Comparison of ENCODE assay signal across 17 mouse cellular contexts in genomic region chr11:88549529-88549900, GRCm38 (mm10).
DNase-seq lines count a peak whose midpoint lies in the region; ATAC-seq lines count a peak whose summit lies in the region.
"Had no signal": no experiment of that assay in that cellular context is flagged by ENCODE, and none has a peak within 500 bp of the region (broad histone marks: within the 10 kb centered on the region; RNA-seq: fewer than 3 reads in every experiment).

No protein-coding gene starts in this region.

- H3K9me3 ChIP-seq in heart, embryonic 14.5 days (ENCODE audit: control insufficient read depth, low read length): no peaks in the 10 kb centered on the region
- no peaks in the 10 kb centered on the region for H3K9me3 ChIP-seq in midbrain, embryonic 13.5 days
- H3K9me3 ChIP-seq in midbrain, embryonic 11.5 days (ENCODE audit: control insufficient read depth, low read length): no peaks in the 10 kb centered on the region
- H3K9me3 ChIP-seq in hindbrain, embryonic 13.5 days: no peaks in the 10 kb centered on the region
- H3K9me3 ChIP-seq: embryonic facial prominence, embryonic 13.5 days; limb, embryonic 12.5 days; liver, embryonic 13.5 days; lung, embryonic 15.5 days; neural tube, embryonic 15.5 days had no signal

- H3K4me3 ChIP-seq in heart, embryonic 14.5 days (ENCODE audit: control insufficient read depth in 1 of 2, insufficient read depth in 1 of 2, low read depth in 1 of 2, low read length in 2 of 2): no peak overlapping the region
- H3K4me3 ChIP-seq in midbrain, embryonic 13.5 days (replicated peaks): no peak overlapping the region
- no peak overlapping the region for H3K4me3 ChIP-seq in midbrain, embryonic 11.5 days (ENCODE audit: low read depth, low read length)
- H3K4me3 ChIP-seq in hindbrain, embryonic 13.5 days: no peak overlapping the region
- H3K4me3 ChIP-seq: embryonic facial prominence, embryonic 13.5 days; left cerebral cortex, adult 2 months; limb, embryonic 12.5 days; liver, embryonic 13.5 days; lung, embryonic 15.5 days; neural tube, embryonic 15.5 days had no signal

- intact Hi-C loops in left cerebral cortex, postnatal 10 days (cut with DNase I): no loop called here

- no peaks in the 10 kb centered on the region for H3K27me3 ChIP-seq in heart, embryonic 14.5 days (ENCODE audit: control insufficient read depth, insufficient read depth, low read length)
- H3K27me3 ChIP-seq in midbrain, embryonic 13.5 days: no peaks in the 10 kb centered on the region
- H3K27me3 ChIP-seq in midbrain, embryonic 11.5 days (ENCODE audit: control insufficient read depth, insufficient read depth, low read length): no peaks in the 10 kb centered on the region
- H3K27me3 ChIP-seq in hindbrain, embryonic 13.5 days: no peaks in the 10 kb centered on the region
- H3K27me3 ChIP-seq: embryonic facial prominence, embryonic 13.5 days; liver, embryonic 13.5 days; lung, embryonic 15.5 days; neural tube, embryonic 15.5 days had no signal

- DNase-seq in heart, adult 9 months (ENCODE audit: low spot score in 2 of 2): no peak
- no peak for DNase-seq in midbrain, embryonic 11.5 days (ENCODE audit: low spot score, missing footprints)
- DNase-seq in left cerebral cortex, postnatal 10 days (ENCODE audit: extremely low spot score in 1 of 2, low spot score in 2 of 2): no peak
- no peak for DNase-seq in adrenal gland, postnatal 25 days
- DNase-seq: cerebellum, adult 8-10 months; heart, postnatal 10 days; liver, embryonic 13.5 days; right cerebral cortex, postnatal 25 days had no signal

- 88% methylated on average over 13 of the region's 13 CpGs for WGBS in heart, embryonic 14.5 days
- WGBS in midbrain, embryonic 13.5 days: 71% methylated on average over 13 of the region's 13 CpGs
- 84% methylated on average over 13 of the region's 13 CpGs for WGBS in midbrain, embryonic 11.5 days
- WGBS in hindbrain, embryonic 13.5 days: 80% methylated on average over 13 of the region's 13 CpGs

- no peaks in the 10 kb centered on the region for H3K36me3 ChIP-seq in heart, embryonic 14.5 days (ENCODE audit: control insufficient read depth, insufficient read depth, low read length)
- no peaks in the 10 kb centered on the region for H3K36me3 ChIP-seq in midbrain, embryonic 13.5 days
- no peaks in the 10 kb centered on the region for H3K36me3 ChIP-seq in midbrain, embryonic 11.5 days (ENCODE audit: control insufficient read depth, insufficient read depth, low read length)
- H3K36me3 ChIP-seq in hindbrain, embryonic 13.5 days: no peaks in the 10 kb centered on the region
- H3K36me3 ChIP-seq: embryonic facial prominence, embryonic 13.5 days; limb, embryonic 12.5 days; liver, embryonic 13.5 days; lung, embryonic 15.5 days; neural tube, embryonic 15.5 days had no signal

- no peak overlapping the region for H3K27ac ChIP-seq in heart, embryonic 14.5 days (replicated peaks in 1 of 2; ENCODE audit: control insufficient read depth in 1 of 2, insufficient read depth in 1 of 2, low read depth in 2 of 2, low read length in 2 of 2)
- peak overlapping the region; percentile 21; the same call in 1 of the 2 replicates for H3K27ac ChIP-seq in midbrain, embryonic 13.5 days
- H3K27ac ChIP-seq in midbrain, embryonic 11.5 days (ENCODE audit: low read depth, low read length): no peak overlapping the region
- peak overlapping the region; percentile 76; the same call in 1 of the 2 replicates for H3K27ac ChIP-seq in hindbrain, embryonic 13.5 days
- H3K27ac ChIP-seq: left cerebral cortex, adult 2 months; limb, embryonic 12.5 days; liver, embryonic 13.5 days; lung, embryonic 15.5 days had no signal

- no peak overlapping the region for H3K4me2 ChIP-seq in heart, embryonic 14.5 days (ENCODE audit: low read length)
- H3K4me2 ChIP-seq in midbrain, embryonic 13.5 days (replicated peaks): no peak overlapping the region
- no peak overlapping the region for H3K4me2 ChIP-seq in midbrain, embryonic 11.5 days
- no peak overlapping the region for H3K4me2 ChIP-seq in hindbrain, embryonic 13.5 days
- H3K4me2 ChIP-seq: embryonic facial prominence, embryonic 13.5 days; limb, embryonic 12.5 days; liver, embryonic 13.5 days; lung, embryonic 15.5 days; neural tube, embryonic 15.5 days had no signal

- H3K9ac ChIP-seq in heart, embryonic 14.5 days (ENCODE audit: low read length): peak overlapping the region; percentile 50; the same call in 1 of the 2 replicates
- H3K9ac ChIP-seq in midbrain, embryonic 13.5 days (replicated peaks): no peak overlapping the region
- no peak overlapping the region for H3K9ac ChIP-seq in midbrain, embryonic 11.5 days (ENCODE audit: low read length)
- H3K9ac ChIP-seq in hindbrain, embryonic 13.5 days: no peak overlapping the region
- H3K9ac ChIP-seq: embryonic facial prominence, embryonic 13.5 days; limb, embryonic 12.5 days; liver, embryonic 13.5 days; lung, embryonic 15.5 days; neural tube, embryonic 15.5 days had no signal

- no peak for ATAC-seq in heart, embryonic 14.5 days (ENCODE audit: insufficient number of reproducible peaks, insufficient read depth, low FRiP score, low read depth)
- no peak for ATAC-seq in midbrain, embryonic 13.5 days
- no peak for ATAC-seq in midbrain, embryonic 11.5 days (ENCODE audit: low FRiP score)
- ATAC-seq in hindbrain, embryonic 13.5 days (ENCODE audit: low FRiP score): no peak
- ATAC-seq: intestine, embryonic 16.5 days had no signal

- peaks cover 65 to 80% of the 10 kb centered on the region in 2 experiments for H3K4me1 ChIP-seq in heart, embryonic 14.5 days (ENCODE audit: control insufficient read depth in 2 of 2, insufficient read depth in 2 of 2, low read length in 2 of 2)
- H3K4me1 ChIP-seq in midbrain, embryonic 13.5 days (replicated peaks): peaks cover 83% of the 10 kb centered on the region
- peaks cover 71% of the 10 kb centered on the region for H3K4me1 ChIP-seq in midbrain, embryonic 11.5 days (ENCODE audit: control insufficient read depth, insufficient read depth, low read length)
- peaks cover 82% of the 10 kb centered on the region for H3K4me1 ChIP-seq in hindbrain, embryonic 13.5 days (replicated peaks)

Comparison
In these comparisons a context has a peak if more than half of its experiments do, and no peak if none do; other contexts are left out.
1. H3K27ac ChIP-seq: peak in midbrain, embryonic 13.5 days (single experiment) and hindbrain, embryonic 13.5 days (single experiment); none in heart, embryonic 14.5 days (0 of 2) and midbrain, embryonic 11.5 days (single experiment).